Mouse (Mus musculus) limb, embryonic 13.5 days (tissue): Measurements from ENCODE around the gene Rilpl1. TPM values are rescaled to one million over a fixed set of nuclear protein-coding genes. Genes with fewer than 3 reads are reported as not detected.

Experiments
- ATAC-seq: fragments of 200-750 bp; cut with Nextera tagmentation; 2 replicates; pipeline ENCODE4 v1.8.0; 2017; ENCODE audit warnings: low read depth, moderate number of reproducible peaks, moderate TSS enrichment; ENCODE audit not compliant: low FRiP score
- H3K27ac ChIP-seq: fragments of 300-500 bp; sonication (generic); 2 replicates; pipeline ENCODE4 v1.5.1; 2015; ENCODE audit warnings: inconsistent platforms, mild to moderate bottlenecking, moderate library complexity
- H3K27me3 ChIP-seq: fragments of 300-500 bp; sonication (generic); 2 replicates; pipeline ENCODE4 v1.6.1; 2015; ENCODE audit warnings: mild to moderate bottlenecking, inconsistent platforms
- H3K36me3 ChIP-seq: fragments of 300-500 bp; sonication (generic); 2 replicates; pipeline ENCODE4 v1.6.1; 2015; ENCODE audit warnings: inconsistent platforms, mild to moderate bottlenecking, moderate library complexity
- H3K4me1 ChIP-seq: fragments of 300-500 bp; sonication (generic); 2 replicates; pipeline ENCODE4 v1.6.1; 2015; ENCODE audit warnings: inconsistent platforms
- H3K4me2 ChIP-seq: fragments of 300-500 bp; sonication (generic); replicated peaks from 2 replicates; pipeline ENCODE4 v1.6.1; 2015; ENCODE audit warnings: inconsistent platforms, mild to moderate bottlenecking, moderate library complexity
- H3K4me3 ChIP-seq: fragments of 300-500 bp; sonication (generic); 2 replicates; pipeline ENCODE4 v1.5.1; 2015; ENCODE audit warnings: moderate library complexity, mild to moderate bottlenecking, inconsistent platforms
- H3K9ac ChIP-seq: fragments of 300-500 bp; sonication (generic); 2 replicates; pipeline ENCODE4 v1.6.1; 2015; ENCODE audit warnings: mild to moderate bottlenecking, inconsistent platforms
- H3K9me3 ChIP-seq: fragments of 300-500 bp; sonication (generic); 2 replicates; pipeline ENCODE4 v1.6.1; 2016; ENCODE audit warnings: inconsistent platforms
- WGBS: fragments of 180-500 bp; shearing (Covaris S2); methylation state at CpG from one replicate; pipeline ENCODE4 v1.1.7; 2015; 5-methylcytosine and 5-hydroxymethylcytosine counted together
- polyA plus RNA-seq: library from polyadenylated mRNA; unstranded; fragments of >200 nt; fragmentation: Nextera tagmentation; extraction: Ambion mirVana; gene quantifications from 2 replicates; pipeline ENCODE4 v1.2.1, GENCODE M21; 2015

Gene Rilpl1
- polyA plus RNA-seq, 1 experiment from 2014 or later, result 26.0 TPM

DNA sequence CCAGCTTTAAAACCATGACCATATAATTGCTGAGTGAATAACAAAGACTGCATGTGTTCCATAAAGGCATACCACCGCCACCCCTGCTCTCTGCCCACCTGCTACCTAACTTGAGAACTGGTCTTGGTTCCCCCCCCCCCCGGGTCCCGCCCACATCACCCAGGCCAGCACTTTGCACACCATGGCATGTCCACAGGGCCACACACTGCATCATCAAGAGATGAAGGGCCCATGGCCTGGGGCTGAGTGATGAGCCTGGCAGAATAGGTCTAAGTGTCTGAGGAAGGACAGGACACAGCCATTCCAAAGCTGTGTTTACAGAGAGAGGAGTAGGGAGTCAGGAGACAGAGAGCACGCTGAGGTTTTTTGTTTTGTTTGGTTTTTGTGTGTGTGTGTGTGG, 2.8 kb downstream of the Rilpl1 start:
- 70% methylated on average over 4 of the region's 4 CpGs for WGBS
- Histone ChIP-seq H3K9me3 (no peaks in the 10 kb centered on the region), H3K36me3 (peaks cover 24% of the 10 kb centered on the region), H3K27me3 (no peaks in the 10 kb centered on the region), H3K4me1 (peaks cover 44% of the 10 kb centered on the region), H3K4me3 (peak overlapping the region; percentile 80), H3K9ac (peak overlapping the region; percentile 81; the same call in 1 of the 2 replicates), H3K27ac (no peak overlapping the region), H3K4me2 (peak overlapping the region; percentile 94)
- ATAC-seq, result no peak

GRCm38 (mm10) chr5:124524943-124525342, 6.2 kb downstream of the Rilpl1 start:
- 91% methylated on average over 5 of the region's 5 CpGs for WGBS
- no peak overlapping the region for H3K9ac ChIP-seq
- peaks cover 26% of the 10 kb centered on the region for H3K4me1 ChIP-seq
- H3K4me3 ChIP-seq, result no peak overlapping the region
- H3K9me3 ChIP-seq, result no peaks in the 10 kb centered on the region
- H3K4me2 ChIP-seq, result no peak overlapping the region
- H3K27me3 ChIP-seq, result no peaks in the 10 kb centered on the region
- no peak overlapping the region for H3K27ac ChIP-seq
- no peak for ATAC-seq
- peaks cover 42% of the 10 kb centered on the region for H3K36me3 ChIP-seq

DNA sequence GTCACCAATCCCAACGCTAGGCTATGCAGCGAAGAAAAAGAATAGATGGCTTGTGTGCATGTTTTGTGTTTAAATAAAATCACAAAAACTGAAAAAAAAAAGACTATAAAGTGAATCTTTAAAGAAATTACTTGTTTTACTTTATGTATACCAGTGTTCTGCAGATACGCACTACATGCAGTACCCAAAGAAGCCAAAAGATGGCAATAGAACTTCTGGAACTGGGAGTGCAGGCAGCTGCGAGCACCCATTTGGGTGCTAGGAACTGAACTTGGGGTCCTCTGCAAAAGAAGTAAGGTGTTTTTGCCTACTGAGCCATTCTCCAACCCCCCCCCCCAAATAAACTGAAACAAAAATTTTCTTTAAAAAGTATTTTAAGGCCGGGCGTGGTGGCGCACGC, 8.2 kb downstream of the Rilpl1 start:
- no peak overlapping the region for H3K9ac ChIP-seq
- H3K36me3 ChIP-seq, result peaks cover 60% of the 10 kb centered on the region
- no peak overlapping the region for H3K4me2 ChIP-seq
- H3K4me1 ChIP-seq, result peaks cover 7% of the 10 kb centered on the region
- no peaks in the 10 kb centered on the region for H3K27me3 ChIP-seq
- no peak overlapping the region for H3K4me3 ChIP-seq
- H3K27ac ChIP-seq, result no peak overlapping the region
- H3K9me3 ChIP-seq, result no peaks in the 10 kb centered on the region
- WGBS, result 92% methylated on average over 8 of the region's 8 CpGs
- no peak for ATAC-seq

DNA sequence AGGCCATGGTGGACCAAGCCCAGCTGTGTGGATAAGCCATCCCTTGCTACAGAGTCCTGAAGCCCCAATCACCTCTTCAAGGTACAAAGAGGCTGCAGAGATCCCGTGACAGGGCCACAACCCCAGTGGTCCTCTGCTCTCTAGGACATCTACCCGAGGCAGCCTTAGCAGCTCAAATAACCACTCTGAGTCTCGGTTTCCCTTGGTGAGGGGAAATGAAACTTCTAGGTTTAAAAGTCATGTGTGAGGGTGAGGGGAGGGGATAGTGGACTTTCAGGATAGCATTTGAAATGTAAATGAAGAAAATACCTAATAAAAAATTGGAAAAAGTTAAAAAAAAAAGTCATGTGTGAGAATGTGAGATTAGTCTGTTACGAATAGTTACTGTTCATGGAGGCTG, 9.6 kb downstream of the Rilpl1 start:
- H3K4me3 ChIP-seq, result no peak overlapping the region

GRCm38 (mm10) chr5:124518648-124519047, 12.5 kb downstream of the Rilpl1 start:
- Histone ChIP-seq H3K4me1 (no peaks in the 10 kb centered on the region), H3K27ac (no peak overlapping the region), H3K4me3 (no peak overlapping the region), H3K9me3 (no peaks in the 10 kb centered on the region), H3K9ac (no peak overlapping the region), H3K27me3 (no peaks in the 10 kb centered on the region), H3K36me3 (peaks cover 74% of the 10 kb centered on the region), H3K4me2 (no peak overlapping the region)
- 89% methylated on average over 10 of the region's 10 CpGs for WGBS
- ATAC-seq, result no peak

More for the DNA sequence above, 9.6 kb downstream of the Rilpl1 start:
- Histone ChIP-seq H3K4me1 (no peaks in the 10 kb centered on the region), H3K27ac (no peak overlapping the region), H3K9me3 (no peaks in the 10 kb centered on the region), H3K4me2 (no peak overlapping the region), H3K9ac (no peak overlapping the region), H3K27me3 (no peaks in the 10 kb centered on the region), H3K36me3 (peaks cover 70% of the 10 kb centered on the region)
- WGBS, result 91% methylated on average over 4 of the region's 4 CpGs
- no peak for ATAC-seq

GRCm38 (mm10) chr5:124515789-124516188, 15.4 kb downstream of the Rilpl1 start:
- H3K9ac ChIP-seq, result no peak overlapping the region
- no peaks in the 10 kb centered on the region for H3K27me3 ChIP-seq
- H3K4me1 ChIP-seq, result no peaks in the 10 kb centered on the region
- H3K36me3 ChIP-seq, result peaks cover 91% of the 10 kb centered on the region
- 91% methylated on average over 5 of the region's 5 CpGs for WGBS
- peaks cover 5% of the 10 kb centered on the region; the same call in 1 of the 2 replicates for H3K9me3 ChIP-seq
- H3K27ac ChIP-seq, result no peak overlapping the region
- no peak overlapping the region for H3K4me3 ChIP-seq
- no peak for ATAC-seq
- H3K4me2 ChIP-seq, result no peak overlapping the region

DNA sequence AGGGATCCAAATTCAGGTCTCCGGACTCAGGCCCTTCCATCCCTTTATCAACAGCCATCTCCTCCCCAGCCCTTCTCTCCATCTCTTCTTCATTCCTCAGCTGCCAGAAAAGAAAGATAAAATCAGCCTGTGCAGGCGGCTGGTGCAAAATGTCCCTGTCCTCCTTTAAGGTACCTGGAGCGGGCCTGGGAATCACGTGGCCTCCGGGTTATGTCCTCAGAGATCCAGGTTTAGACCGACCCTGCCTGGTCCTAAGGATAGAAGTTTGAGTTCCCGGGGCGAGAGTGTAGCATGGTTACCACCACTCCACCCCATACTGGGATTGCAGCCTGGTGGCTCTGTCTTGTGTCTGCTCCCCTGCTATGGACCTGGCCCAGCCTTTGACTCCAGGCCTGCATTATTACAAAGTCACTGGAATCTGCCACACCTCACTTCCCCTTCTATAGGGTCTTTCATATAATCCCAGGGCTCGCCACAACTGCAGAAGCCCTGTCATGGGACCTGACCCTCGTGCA, 20.6 kb downstream of the Rilpl1 start:
- 84% methylated on average over 10 of the region's 10 CpGs for WGBS
- no peak overlapping the region for H3K9ac ChIP-seq
- H3K9me3 ChIP-seq, result peaks cover 5% of the 10 kb centered on the region; the same call in 1 of the 2 replicates
- peaks cover 84% of the 10 kb centered on the region for H3K36me3 ChIP-seq
- H3K4me3 ChIP-seq, result no peak overlapping the region
- no peak overlapping the region for H3K27ac ChIP-seq
- no peak for ATAC-seq
- H3K27me3 ChIP-seq, result no peaks in the 10 kb centered on the region
- H3K4me1 ChIP-seq, result no peaks in the 10 kb centered on the region; the same call in 1 of the 2 replicates
- no peak overlapping the region for H3K4me2 ChIP-seq

- Histone ChIP-seq H3K36me3 (peaks cover 84% of the 10 kb centered on the region), H3K4me3 (no peak overlapping the region), H3K4me1 (no peaks in the 10 kb centered on the region; the same call in 1 of the 2 replicates), H3K9me3 (peaks cover 5% of the 10 kb centered on the region; the same call in 1 of the 2 replicates), H3K27me3 (no peaks in the 10 kb centered on the region), H3K4me2 (no peak overlapping the region), H3K27ac (no peak overlapping the region), H3K9ac (no peak overlapping the region)
- peak; percentile 71 for ATAC-seq
- 73% methylated on average over 12 of the region's 12 CpGs for WGBS
Observed at GRCm38 (mm10) chr5:124509742-124510237, 21.4 kb downstream of the Rilpl1 start.

DNA sequence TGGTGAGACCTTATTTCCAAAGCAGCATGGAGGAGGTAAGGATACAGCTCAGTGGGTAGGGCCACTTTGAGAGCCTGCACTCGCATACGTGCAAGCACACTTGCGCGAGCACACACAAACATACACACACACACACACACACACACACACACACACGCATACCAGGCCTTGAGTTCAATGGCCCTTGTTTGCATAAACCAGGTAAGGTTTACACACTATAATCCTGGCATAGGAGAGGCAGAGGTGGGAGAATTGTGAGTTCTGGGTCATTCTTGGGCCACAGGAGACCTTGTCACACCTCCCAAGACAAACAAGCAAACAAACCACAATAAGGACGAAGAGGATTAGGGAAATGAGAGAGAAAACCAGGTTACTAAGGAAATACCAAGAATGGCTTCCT, 22.0 kb downstream of the Rilpl1 start:
- WGBS, result 94% methylated on average over 6 of the region's 6 CpGs
- no peaks in the 10 kb centered on the region for H3K27me3 ChIP-seq

GRCm38 (mm10) chr5:124506731-124507359, 24.3 kb downstream of the Rilpl1 start:
- no peak overlapping the region for H3K9ac ChIP-seq
- no peak for ATAC-seq

More for the DNA sequence above, 22.0 kb downstream of the Rilpl1 start:
- Histone ChIP-seq H3K4me1 (no peaks in the 10 kb centered on the region; the same call in 1 of the 2 replicates), H3K27ac (no peak overlapping the region), H3K9me3 (peaks cover 5% of the 10 kb centered on the region; the same call in 1 of the 2 replicates), H3K4me3 (no peak overlapping the region), H3K9ac (no peak overlapping the region), H3K36me3 (peaks cover 84% of the 10 kb centered on the region), H3K4me2 (no peak overlapping the region)
- no peak for ATAC-seq

DNA sequence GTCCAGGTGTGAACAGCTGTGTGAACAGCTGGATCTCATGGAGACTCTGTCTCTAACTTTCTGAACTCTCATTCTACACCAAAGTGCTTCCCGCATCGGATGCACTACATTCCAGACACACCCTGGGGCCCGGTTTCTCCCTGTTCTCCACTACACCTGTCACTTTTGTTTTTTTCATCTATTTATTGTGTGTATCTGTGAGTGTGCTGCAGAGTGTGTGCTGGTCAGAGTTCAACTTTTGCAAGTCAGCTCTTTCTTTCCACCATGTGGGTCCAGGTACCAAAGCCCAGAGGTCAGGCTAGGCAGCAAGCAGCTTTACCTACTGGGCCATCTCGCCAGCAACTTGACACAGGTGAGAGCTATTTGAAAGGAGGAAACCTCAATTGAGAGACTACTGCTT, 26.0 kb downstream of the Rilpl1 start:
- Histone ChIP-seq H3K27me3 (no peaks in the 10 kb centered on the region), H3K4me1 (no peaks in the 10 kb centered on the region; the same call in 1 of the 2 replicates), H3K9ac (no peak overlapping the region), H3K4me3 (no peak overlapping the region), H3K4me2 (no peak overlapping the region), H3K27ac (no peak overlapping the region), H3K36me3 (peaks cover 85% of the 10 kb centered on the region), H3K9me3 (no peaks in the 10 kb centered on the region)
- 86% methylated on average over 4 of the region's 4 CpGs for WGBS
- ATAC-seq, result no peak

More at GRCm38 (mm10) chr5:124506731-124507359, 24.3 kb downstream of the Rilpl1 start:
- Histone ChIP-seq H3K4me2 (no peak overlapping the region), H3K9me3 (no peaks in the 10 kb centered on the region), H3K4me3 (no peak overlapping the region), H3K27me3 (no peaks in the 10 kb centered on the region), H3K36me3 (peaks cover 84% of the 10 kb centered on the region), H3K4me1 (no peaks in the 10 kb centered on the region; the same call in 1 of the 2 replicates), H3K27ac (no peak overlapping the region)
- 53% methylated on average over 10 of the region's 10 CpGs for WGBS

DNA sequence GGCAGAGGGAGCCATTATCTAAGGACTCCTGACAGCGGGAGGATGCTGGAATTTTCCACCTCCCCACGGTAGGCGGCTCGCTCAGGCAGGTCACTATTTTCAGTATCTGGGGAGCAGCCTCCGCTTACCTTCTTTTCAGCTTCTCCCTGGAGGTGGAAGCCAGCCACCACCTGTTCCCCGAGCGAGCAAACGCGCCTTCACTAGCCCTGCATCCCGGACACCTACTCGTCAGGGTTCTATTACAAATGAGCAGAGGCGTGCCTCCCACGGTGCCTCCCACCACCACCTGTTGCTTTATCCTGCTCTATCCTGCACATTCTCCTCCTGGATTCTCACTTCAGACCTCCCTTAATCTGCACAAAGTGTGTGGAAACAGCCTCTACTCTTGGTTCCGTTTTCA, 27.4 kb downstream of the Rilpl1 start:
- no peaks in the 10 kb centered on the region for H3K27me3 ChIP-seq
- 60% methylated on average over 14 of the region's 14 CpGs for WGBS
- ATAC-seq, result no peak
- H3K9me3 ChIP-seq, result no peaks in the 10 kb centered on the region
- H3K4me1 ChIP-seq, result no peaks in the 10 kb centered on the region; the same call in 1 of the 2 replicates
- no peak overlapping the region for H3K27ac ChIP-seq
- H3K4me2 ChIP-seq, result no peak overlapping the region
- no peak overlapping the region for H3K9ac ChIP-seq
- no peak overlapping the region for H3K4me3 ChIP-seq
- H3K36me3 ChIP-seq, result peaks cover 83% of the 10 kb centered on the region
